Mouse (Mus musculus): ENCODE results near the gene Depdc7. TPM values are rescaled to one million over a fixed set of nuclear protein-coding genes. Genes with fewer than 3 reads are reported as not detected.

The Depdc7 gene
- polyA plus RNA-seq, 1 experiment: not detected

- H3K4me3 ChIP-seq (replicated peaks): no peak overlapping the region
- H3K4me1 ChIP-seq (ENCODE audit: control insufficient read depth): peaks cover 2% of the 10 kb centered on the region; the same call in 1 of the 2 replicates
- no peaks in the 10 kb centered on the region for H3K27me3 ChIP-seq (ENCODE audit: control insufficient read depth)
- H3K9me3 ChIP-seq (ENCODE audit: control insufficient read depth, low read length): no peaks in the 10 kb centered on the region
- no peak for TF ChIP-seq GATA1 (IDR thresholded peaks at IDR 0.05; ENCODE audit: low read length)
- no peak for TF ChIP-seq TAL1 (IDR thresholded peaks at IDR 0.05; ENCODE audit: low read length)
- no peaks in the 10 kb centered on the region; the same call in 1 of the 2 replicates for H3K36me3 ChIP-seq (ENCODE audit: control insufficient read depth)
Observed at GRCm38 (mm10) chr2:104684771-104685170, 57.9 kb downstream of the Depdc7 start.

GRCm38 (mm10) chr2:104677326-104677725 lies 65.4 kb downstream of the Depdc7 start:
- no peaks in the 10 kb centered on the region; the same call in 1 of the 2 replicates for H3K4me1 ChIP-seq (ENCODE audit: control insufficient read depth)
- TF ChIP-seq TAL1 (IDR thresholded peaks at IDR 0.05; ENCODE audit: low read length): no peak
- no peak for TF ChIP-seq GATA1 (IDR thresholded peaks at IDR 0.05; ENCODE audit: low read length)
- no peaks in the 10 kb centered on the region for H3K9me3 ChIP-seq (ENCODE audit: control insufficient read depth, low read length)
- H3K4me3 ChIP-seq (replicated peaks): no peak overlapping the region
- no peaks in the 10 kb centered on the region for H3K27me3 ChIP-seq (ENCODE audit: control insufficient read depth)
- H3K36me3 ChIP-seq (ENCODE audit: control insufficient read depth): no peaks in the 10 kb centered on the region; the same call in 1 of the 2 replicates

Other genes with a start within 250 kb of the Depdc7 start
- gene Hipk3, start 248.4 kb downstream of the Depdc7 start, polyA plus RNA-seq (2012): 0.23 and 0.31 TPM in 2 replicates
- 0.37 and 0.44 TPM in 2 replicates for gene Cstf3, start 152.4 kb downstream of the Depdc7 start, polyA plus RNA-seq (2012)
- 0.07 TPM in 1 of 2 replicates, not detected in the other for gene Tcp11l1, start 30.7 kb downstream of the Depdc7 start, polyA plus RNA-seq (2012)
- not detected in 2 replicates for gene Pin1rt1, start 26.5 kb downstream of the Depdc7 start, polyA plus RNA-seq (2012)
- gene Qser1, start 73.9 kb upstream of the Depdc7 start, polyA plus RNA-seq (2012): 0.02 TPM in 2 replicates
- gene Prrg4, start 107.0 kb upstream of the Depdc7 start, polyA plus RNA-seq (2012): not detected in 2 replicates
- not detected in 2 replicates for gene Ccdc73, start 124.9 kb upstream of the Depdc7 start, polyA plus RNA-seq (2012)